Mouse (Mus musculus) gastrocnemius, adult 2 months (tissue): ENCODE results near the gene Gm49380. TPM values are rescaled to one million over a fixed set of nuclear protein-coding genes. Genes with fewer than 3 reads are reported as not detected.

Experiments
- DNase-seq: peaks from one replicate; pipeline ENCODE4 v3.0.0; 2022
- H3K27ac ChIP-seq: fragments of 200-600 bp; 2 replicates; pipeline ENCODE4 v1.8.1; 2022; ENCODE audit warnings: mild to moderate bottlenecking
- H3K4me3 ChIP-seq: fragments of 200-600 bp; 2 replicates; pipeline ENCODE4 v1.8.1; 2022; ENCODE audit warnings: mild to moderate bottlenecking, moderate library complexity
- CTCF ChIP-seq: fragments of 200-600 bp; IDR thresholded peaks from 2 replicates; pipeline ENCODE4 v1.8.1; 2022; ENCODE audit warnings: antibody characterized with exemption, mild to moderate bottlenecking, moderate library complexity
- intact Hi-C: fragments of 180-260 bp; cut with DNase I; formaldehyde crosslinking; loops from one replicate; pipeline ENCODE4 v1.15.1; 2025
- total RNA-seq, 2 experiments: library from RNA; stranded (reverse); gene quantifications; 2 replicates each; pipeline ENCODE4 v1.2.3; 2021

Gm49380 gene
- total RNA-seq, 2 experiments from 2014 or later = 0.71 to 1.4 TPM

GRCm38 (mm10) chr9:44065177-44065576 is 48.1 kb downstream of the Gm49380 start:
- peak; percentile 40 for TF ChIP-seq CTCF
- Histone ChIP-seq H3K4me3 (no peak overlapping the region), H3K27ac (no peak overlapping the region)
- intact Hi-C loops = no loop called here
- no peak for DNase-seq

- intact Hi-C loops = no loop called here
- Histone ChIP-seq H3K27ac (no peak overlapping the region), H3K4me3 (no peak overlapping the region)
- no peak for DNase-seq
- TF ChIP-seq CTCF = no peak
These were observed 54.7 kb downstream of the Gm49380 start for GRCm38 (mm10) chr9:44058606-44059005.

- intact Hi-C loops = no loop called here
- no peak for DNase-seq
- TF ChIP-seq CTCF = no peak
- Histone ChIP-seq H3K4me3 (no peak overlapping the region), H3K27ac (no peak overlapping the region)
These were observed 59.4 kb downstream of the Gm49380 start for GRCm38 (mm10) chr9:44053936-44054335.

- intact Hi-C loops = no loop called here
- DNase-seq = no peak
- Histone ChIP-seq H3K4me3 (no peak overlapping the region), H3K27ac (no peak overlapping the region)
- no peak for TF ChIP-seq CTCF
These were observed 60.4 kb downstream of the Gm49380 start for GRCm38 (mm10) chr9:44052855-44053254.

- Histone ChIP-seq H3K4me3 (no peak overlapping the region), H3K27ac (no peak overlapping the region)
- TF ChIP-seq CTCF = no peak
- DNase-seq = no peak
- intact Hi-C loops = loop anchor here (5.0 kb wide), 2 partner anchors 37 to 62 kb away; no protein-coding TSS in a partner anchor
These were observed 63.7 kb downstream of the Gm49380 start for GRCm38 (mm10) chr9:44049381-44050165.

- Histone ChIP-seq H3K4me3 (no peak overlapping the region), H3K27ac (peak overlapping the region; percentile 31; the same call in 1 of the 2 replicates)
- peak; percentile 34 for DNase-seq
- TF ChIP-seq CTCF = no peak
- intact Hi-C loops = loop anchor here (5.0 kb wide), 2 partner anchors 36 to 61 kb away; no protein-coding TSS in a partner anchor
These were observed 64.5 kb downstream of the Gm49380 start for GRCm38 (mm10) chr9:44048541-44049380.

- Histone ChIP-seq H3K4me3 (no peak overlapping the region), H3K27ac (no peak overlapping the region; the same call in 1 of the 2 replicates)
- intact Hi-C loops = loop anchor here (5.0 kb wide), 2 partner anchors 36 to 61 kb away; no protein-coding TSS in a partner anchor
- TF ChIP-seq CTCF = no peak
- DNase-seq = no peak
These were observed 65.5 kb downstream of the Gm49380 start for GRCm38 (mm10) chr9:44047571-44048490.

GRCm38 (mm10) chr9:44047071-44047470 is 66.2 kb downstream of the Gm49380 start:
- H3K4me3 ChIP-seq = no peak overlapping the region
- intact Hi-C loops = loop anchor here (5.0 kb wide), 2 partner anchors 35 to 60 kb away; no protein-coding TSS in a partner anchor
- H3K27ac ChIP-seq = no peak overlapping the region
- DNase-seq = no peak
- TF ChIP-seq CTCF = no peak

GRCm38 (mm10) chr9:44046426-44046825 is 66.9 kb downstream of the Gm49380 start:
- no peak for DNase-seq
- Histone ChIP-seq H3K4me3 (no peak overlapping the region), H3K27ac (no peak overlapping the region)
- TF ChIP-seq CTCF = no peak
- intact Hi-C loops = loop anchor here (5.0 kb wide), 2 partner anchors 34 to 59 kb away; no protein-coding TSS in a partner anchor

GRCm38 (mm10) chr9:44045884-44046272 is 67.4 kb downstream of the Gm49380 start:
- H3K27ac ChIP-seq = no peak overlapping the region
- TF ChIP-seq CTCF = no peak
- H3K4me3 ChIP-seq = no peak overlapping the region
- intact Hi-C loops = loop anchor here (5.0 kb wide), 2 partner anchors 34 to 59 kb away; no protein-coding TSS in a partner anchor
- no peak for DNase-seq

- no peak overlapping the region for H3K27ac ChIP-seq
- no peak overlapping the region for H3K4me3 ChIP-seq
- intact Hi-C loops = loop anchor here (5.0 kb wide), 2 partner anchors 33 to 58 kb away; no protein-coding TSS in a partner anchor
- TF ChIP-seq CTCF = no peak
- no peak for DNase-seq
These were observed 68.0 kb downstream of the Gm49380 start for GRCm38 (mm10) chr9:44045158-44045883.
